Mouse (Mus musculus) urinary bladder, postnatal 0 days (tissue): Measurements from ENCODE around the gene Jmjd1c. TPM values are rescaled to one million over a fixed set of nuclear protein-coding genes. Genes with fewer than 3 reads are reported as not detected.

ENCODE experiments used
- polyA plus RNA-seq: library from polyadenylated mRNA; unstranded; fragments of >200 nt; fragmentation: Nextera tagmentation; extraction: Ambion mirVana; gene quantifications from 2 replicates; pipeline ENCODE4 v1.2.1, GENCODE M21; 2015

Gene Jmjd1c
- 26.3 and 26.6 TPM in 2 replicates for polyA plus RNA-seq

DNA sequence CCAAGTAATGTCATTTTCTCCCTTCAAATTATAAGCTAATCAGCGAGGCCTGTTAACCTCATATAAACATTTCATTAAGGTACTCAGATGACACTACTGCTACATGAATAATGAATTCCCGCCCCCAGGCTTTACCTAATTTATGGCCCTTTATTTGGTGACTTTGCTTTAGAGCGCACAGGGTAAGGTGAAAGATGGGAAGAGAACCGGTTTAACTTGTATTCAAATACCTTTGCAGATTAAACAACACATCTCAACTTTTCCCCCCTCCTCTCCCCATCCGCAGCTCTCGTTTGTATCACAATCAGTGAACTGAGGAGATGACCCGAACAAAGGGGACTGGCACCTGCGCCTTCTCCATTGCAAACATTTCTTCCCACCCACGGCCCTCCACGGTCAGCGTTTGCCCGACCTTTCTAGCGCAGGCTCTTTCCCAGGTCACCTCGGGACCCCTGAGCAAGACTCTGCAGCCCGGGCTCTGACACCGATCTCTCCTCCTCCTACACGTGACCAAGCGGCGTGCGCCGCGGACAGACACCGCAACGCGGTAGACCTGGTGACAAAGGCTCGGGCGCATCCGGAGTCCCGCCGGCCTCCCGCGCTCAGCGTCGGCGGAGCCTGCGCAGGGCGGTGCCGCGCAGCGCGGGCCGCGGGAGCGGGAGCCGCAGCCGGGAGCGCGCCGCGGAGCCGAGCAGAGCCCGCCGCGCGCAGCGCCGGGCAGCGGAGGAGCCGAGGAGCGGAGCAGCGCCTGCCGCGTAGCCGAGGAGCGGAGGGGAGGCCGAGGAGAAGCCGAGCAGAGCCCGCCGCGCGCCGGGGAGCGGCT, at the start of gene Jmjd1c:
TSS of gene Jmjd1c (plus strand) at position 328 of the 823 bp plus-strand sequence.

DNA sequence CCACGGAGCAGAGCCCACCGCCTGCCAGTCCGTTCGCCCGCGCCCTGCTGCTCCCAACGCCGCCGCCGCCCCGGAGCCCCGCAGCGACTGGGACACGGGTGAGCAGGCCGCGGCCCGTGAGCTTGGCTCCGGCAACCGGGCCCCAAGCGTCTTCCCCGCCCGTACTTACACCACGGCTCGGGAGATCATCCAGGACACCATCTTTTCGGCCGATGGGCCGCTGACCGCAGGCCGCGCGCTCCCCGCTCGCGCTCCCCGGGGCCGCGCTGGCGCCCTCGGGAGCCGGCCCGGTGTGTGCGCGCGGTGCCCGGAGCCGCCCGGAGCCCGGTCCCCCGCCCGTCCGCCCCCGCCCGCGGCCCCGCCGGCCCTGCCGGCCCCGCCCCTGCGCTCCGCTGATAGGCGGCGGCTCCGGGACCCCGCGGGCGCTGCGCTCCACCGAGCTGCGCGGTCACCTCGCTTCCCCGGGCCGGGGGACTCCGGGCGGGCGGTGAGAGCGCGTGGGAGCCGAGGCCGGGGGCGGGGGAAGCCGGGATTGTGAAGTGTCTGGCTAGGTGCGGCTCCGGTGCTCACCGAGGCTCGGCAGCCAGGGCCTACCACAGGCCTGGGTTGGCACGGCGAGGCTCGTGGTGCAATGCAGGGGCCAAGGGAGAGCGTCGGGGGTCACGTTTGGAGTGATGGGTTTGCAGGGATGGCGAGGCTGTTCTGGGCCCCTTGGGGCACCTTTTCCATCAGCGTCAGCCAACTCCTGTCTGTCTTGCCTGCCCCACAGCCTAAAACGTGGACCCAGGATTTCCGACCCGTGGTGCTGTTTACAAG, 904 bp downstream of the Jmjd1c start, which contains the start of gene Reep3:
TSS of gene Reep3 (minus strand) at position 325 of the 816 bp plus-strand sequence.

DNA sequence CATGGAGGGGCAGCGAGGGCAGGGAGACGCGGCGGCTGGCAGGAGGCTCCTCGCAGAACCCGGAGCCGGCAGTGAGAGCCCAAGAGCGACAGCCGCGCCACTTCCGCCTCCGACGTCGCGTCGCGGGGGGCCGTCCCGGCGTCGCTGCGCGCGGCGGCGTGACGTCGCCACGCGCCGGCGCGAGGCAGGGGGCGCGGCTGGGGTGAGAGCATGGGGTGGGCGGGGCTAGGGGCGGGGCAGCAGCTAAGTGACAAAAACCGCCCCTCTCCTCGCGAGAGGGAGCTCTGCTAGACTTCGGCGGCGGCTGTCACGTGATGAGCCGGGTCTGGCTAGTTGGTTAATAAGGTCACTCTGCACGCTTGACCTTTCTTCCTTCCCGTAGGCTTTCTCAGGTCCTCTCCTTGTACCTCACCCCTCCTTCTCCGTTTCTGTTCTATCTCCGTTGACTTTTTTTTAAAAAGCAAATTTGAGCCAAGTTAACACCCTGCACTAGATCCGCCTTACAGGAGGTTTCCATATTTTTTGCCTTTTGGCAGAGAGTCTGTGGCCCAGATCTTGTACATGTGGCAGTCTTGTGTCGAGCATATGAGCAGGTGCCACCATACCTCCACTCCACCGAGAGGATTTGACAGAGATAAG, 189.4 kb downstream of the Jmjd1c start, which contains the start of gene Nrbf2:
TSS of gene Nrbf2 (minus strand) at position 130 of the 639 bp plus-strand sequence.

Other genes starting within 250 kb of the Jmjd1c start
- 46.8 and 51.8 TPM in 2 replicates for gene Reep3, start 820 bp downstream of the Jmjd1c start, polyA plus RNA-seq
- gene Nrbf2, start 189.2 kb downstream of the Jmjd1c start, polyA plus RNA-seq = 26.1 and 31.5 TPM in 2 replicates